Mouse (Mus musculus): ENCODE data around the gene Gm49337. TPM values are rescaled to one million over a fixed set of nuclear protein-coding genes. Genes with fewer than 3 reads are reported as not detected.
A peak's percentile ranks its signal among the peaks of the same experiment; 100 is the strongest.

The Gm49337 gene
- polyA plus RNA-seq, 1 experiment from 2014 or later = not detected

- peak; percentile 40; the same call in 1 of the 2 replicates for ATAC-seq (replicated peaks; ENCODE audit: low FRiP score, low TSS enrichment, low read depth)
- no peaks in the 10 kb centered on the region for H3K4me1 ChIP-seq (replicated peaks; ENCODE audit: control insufficient read depth, insufficient read depth, low read length)
These were observed 4.4 kb upstream of the Gm49337 start for GRCm38 (mm10) chr4:116168617-116169352.

GRCm38 (mm10) chr4:116169353-116169672 is 3.9 kb upstream of the Gm49337 start:
- H3K4me1 ChIP-seq (replicated peaks; ENCODE audit: control insufficient read depth, insufficient read depth, low read length) = peaks cover 1% of the 10 kb centered on the region; the same call in 1 of the 2 replicates
- 78% methylated on average over 3 of the region's 3 CpGs for WGBS
- no peak for ATAC-seq (replicated peaks; ENCODE audit: low FRiP score, low TSS enrichment, low read depth)

More at GRCm38 (mm10) chr4:116168617-116169352, 4.4 kb upstream of the Gm49337 start:
- Histone ChIP-seq H3K36me3 (ENCODE audit: control insufficient read depth, insufficient read depth, low read length) (no peaks in the 10 kb centered on the region), H3K27ac (ENCODE audit: low read depth) (no peak overlapping the region), H3K9me3 (ENCODE audit: control insufficient read depth, low read length) (no peaks in the 10 kb centered on the region), H3K27me3 (replicated peaks; ENCODE audit: control insufficient read depth, insufficient read depth, low read length) (no peaks in the 10 kb centered on the region), H3K9ac (ENCODE audit: low read length) (no peak overlapping the region), H3K4me3 (ENCODE audit: low read depth, low read length) (no peak overlapping the region), H3K4me2 (ENCODE audit: low read length) (no peak overlapping the region)
- peak; percentile 83 for DNase-seq (ENCODE audit: low spot score)
- 82% methylated on average over 7 of the region's 8 CpGs for WGBS

GRCm38 (mm10) chr4:116173752-116174151 is 568 bp downstream of the Gm49337 start:
- Histone ChIP-seq H3K27me3 (replicated peaks; ENCODE audit: control insufficient read depth, insufficient read depth, low read length) (no peaks in the 10 kb centered on the region), H3K36me3 (ENCODE audit: control insufficient read depth, insufficient read depth, low read length) (no peaks in the 10 kb centered on the region), H3K4me1 (replicated peaks; ENCODE audit: control insufficient read depth, insufficient read depth, low read length) (peaks cover 28% of the 10 kb centered on the region), H3K4me2 (ENCODE audit: low read length) (no peak overlapping the region), H3K9me3 (ENCODE audit: control insufficient read depth, low read length) (no peaks in the 10 kb centered on the region), H3K9ac (ENCODE audit: low read length) (no peak overlapping the region), H3K4me3 (ENCODE audit: low read depth, low read length) (no peak overlapping the region), H3K27ac (ENCODE audit: low read depth) (no peak overlapping the region)
- WGBS = 92% methylated on average over 4 of the region's 4 CpGs
- ATAC-seq (replicated peaks; ENCODE audit: low FRiP score, low TSS enrichment, low read depth) (no peak), DNase-seq (ENCODE audit: low spot score) (no peak)

More at GRCm38 (mm10) chr4:116169353-116169672, 3.9 kb upstream of the Gm49337 start:
- DNase-seq (ENCODE audit: low spot score) = no peak
- H3K27me3 ChIP-seq (replicated peaks; ENCODE audit: control insufficient read depth, insufficient read depth, low read length) = no peaks in the 10 kb centered on the region
- H3K4me2 ChIP-seq (ENCODE audit: low read length) = no peak overlapping the region
- H3K4me3 ChIP-seq (ENCODE audit: low read depth, low read length) = no peak overlapping the region
- no peak overlapping the region for H3K9ac ChIP-seq (ENCODE audit: low read length)
- H3K9me3 ChIP-seq (ENCODE audit: control insufficient read depth, low read length) = no peaks in the 10 kb centered on the region
- H3K27ac ChIP-seq (ENCODE audit: low read depth) = no peak overlapping the region
- no peaks in the 10 kb centered on the region for H3K36me3 ChIP-seq (ENCODE audit: control insufficient read depth, insufficient read depth, low read length)

- Histone ChIP-seq H3K9me3 (ENCODE audit: control insufficient read depth, low read length) (no peaks in the 10 kb centered on the region), H3K27ac (ENCODE audit: low read depth) (no peak overlapping the region), H3K9ac (ENCODE audit: low read length) (no peak overlapping the region), H3K4me3 (ENCODE audit: low read depth, low read length) (no peak overlapping the region), H3K36me3 (ENCODE audit: control insufficient read depth, insufficient read depth, low read length) (no peaks in the 10 kb centered on the region), H3K4me1 (replicated peaks; ENCODE audit: control insufficient read depth, insufficient read depth, low read length) (peaks cover 28% of the 10 kb centered on the region), H3K27me3 (replicated peaks; ENCODE audit: control insufficient read depth, insufficient read depth, low read length) (no peaks in the 10 kb centered on the region), H3K4me2 (ENCODE audit: low read length) (no peak overlapping the region)
- DNase-seq (ENCODE audit: low spot score) (no peak), ATAC-seq (replicated peaks; ENCODE audit: low FRiP score, low TSS enrichment, low read depth) (no peak)
- 37% methylated on average over 6 of the region's 6 CpGs for WGBS
These were observed 1.4 kb downstream of the Gm49337 start for GRCm38 (mm10) chr4:116174466-116175116.

GRCm38 (mm10) chr4:116175136-116175535 is 2.0 kb downstream of the Gm49337 start:
- ATAC-seq (replicated peaks; ENCODE audit: low FRiP score, low TSS enrichment, low read depth) = no peak
- peaks cover 28% of the 10 kb centered on the region for H3K4me1 ChIP-seq (replicated peaks; ENCODE audit: control insufficient read depth, insufficient read depth, low read length)
- no peaks in the 10 kb centered on the region for H3K27me3 ChIP-seq (replicated peaks; ENCODE audit: control insufficient read depth, insufficient read depth, low read length)
- no peaks in the 10 kb centered on the region for H3K36me3 ChIP-seq (ENCODE audit: control insufficient read depth, insufficient read depth, low read length)
- no peak overlapping the region for H3K4me2 ChIP-seq (ENCODE audit: low read length)
- H3K27ac ChIP-seq (ENCODE audit: low read depth) = peak overlapping the region; percentile 85
- H3K9me3 ChIP-seq (ENCODE audit: control insufficient read depth, low read length) = no peaks in the 10 kb centered on the region
- H3K4me3 ChIP-seq (ENCODE audit: low read depth, low read length) = no peak overlapping the region
- no peak for DNase-seq (ENCODE audit: low spot score)
- H3K9ac ChIP-seq (ENCODE audit: low read length) = no peak overlapping the region

GRCm38 (mm10) chr4:116175711-116176542 is 2.7 kb downstream of the Gm49337 start:
- H3K27ac ChIP-seq (ENCODE audit: low read depth) = peak overlapping the region; percentile 85
- no peak overlapping the region for H3K4me3 ChIP-seq (ENCODE audit: low read depth, low read length)
- no peak overlapping the region for H3K9ac ChIP-seq (ENCODE audit: low read length)
- H3K9me3 ChIP-seq (ENCODE audit: control insufficient read depth, low read length) = no peaks in the 10 kb centered on the region
- H3K36me3 ChIP-seq (ENCODE audit: control insufficient read depth, insufficient read depth, low read length) = no peaks in the 10 kb centered on the region
- H3K4me1 ChIP-seq (replicated peaks; ENCODE audit: control insufficient read depth, insufficient read depth, low read length) = peaks cover 28% of the 10 kb centered on the region
- WGBS = 47% methylated on average over 7 of the region's 7 CpGs
- H3K4me2 ChIP-seq (ENCODE audit: low read length) = peak overlapping the region; percentile 46
- DNase-seq (ENCODE audit: low spot score) (no peak), ATAC-seq (replicated peaks; ENCODE audit: low FRiP score, low TSS enrichment, low read depth) (peak; percentile 59)
- H3K27me3 ChIP-seq (replicated peaks; ENCODE audit: control insufficient read depth, insufficient read depth, low read length) = no peaks in the 10 kb centered on the region

GRCm38 (mm10) chr4:116176543-116176988 is 3.4 kb downstream of the Gm49337 start:
- peak overlapping the region; percentile 46 for H3K4me2 ChIP-seq (ENCODE audit: low read length)
- 18% methylated on average over 10 of the region's 10 CpGs for WGBS
- no peaks in the 10 kb centered on the region for H3K36me3 ChIP-seq (ENCODE audit: control insufficient read depth, insufficient read depth, low read length)
- peak overlapping the region; percentile 85 for H3K27ac ChIP-seq (ENCODE audit: low read depth)
- H3K27me3 ChIP-seq (replicated peaks; ENCODE audit: control insufficient read depth, insufficient read depth, low read length) = no peaks in the 10 kb centered on the region
- H3K4me1 ChIP-seq (replicated peaks; ENCODE audit: control insufficient read depth, insufficient read depth, low read length) = peaks cover 28% of the 10 kb centered on the region
- DNase-seq (ENCODE audit: low spot score) = peak; percentile 82
- no peak overlapping the region; the same call in 1 of the 2 replicates for H3K4me3 ChIP-seq (ENCODE audit: low read depth, low read length)
- peak; percentile 86 for ATAC-seq (replicated peaks; ENCODE audit: low FRiP score, low TSS enrichment, low read depth)
- H3K9ac ChIP-seq (ENCODE audit: low read length) = no peak overlapping the region
- H3K9me3 ChIP-seq (ENCODE audit: control insufficient read depth, low read length) = no peaks in the 10 kb centered on the region

- H3K9me3 ChIP-seq (ENCODE audit: control insufficient read depth, low read length) = no peaks in the 10 kb centered on the region
- WGBS = 35% methylated on average over 5 of the region's 5 CpGs
- H3K4me3 ChIP-seq (ENCODE audit: low read depth, low read length) = no peak overlapping the region; the same call in 1 of the 2 replicates
- H3K27ac ChIP-seq (ENCODE audit: low read depth) = peak overlapping the region; percentile 85
- no peaks in the 10 kb centered on the region for H3K36me3 ChIP-seq (ENCODE audit: control insufficient read depth, insufficient read depth, low read length)
- DNase-seq (ENCODE audit: low spot score) (no peak), ATAC-seq (replicated peaks; ENCODE audit: low FRiP score, low TSS enrichment, low read depth) (0 out of 2 replicates have a peak, but pooled peaks have one; percentile 14)
- peaks cover 28% of the 10 kb centered on the region for H3K4me1 ChIP-seq (replicated peaks; ENCODE audit: control insufficient read depth, insufficient read depth, low read length)
- H3K4me2 ChIP-seq (ENCODE audit: low read length) = peak overlapping the region; percentile 46
- H3K9ac ChIP-seq (ENCODE audit: low read length) = no peak overlapping the region
- H3K27me3 ChIP-seq (replicated peaks; ENCODE audit: control insufficient read depth, insufficient read depth, low read length) = no peaks in the 10 kb centered on the region
These were observed 4.0 kb downstream of the Gm49337 start for GRCm38 (mm10) chr4:116177140-116177539.

Measured in intestine, embryonic 14.5 days (tissue).